Mouse (Mus musculus): ENCODE data around the gene Tkfc. TPM values are rescaled to one million over a fixed set of nuclear protein-coding genes. Genes with fewer than 3 reads are reported as not detected.

Tkfc gene
- 1 to 10 TPM; 3.2 to 4.6 TPM for total RNA-seq (2021)
- long read RNA-seq, experiment 1, partial matches to known transcripts: 0 of 4 reads
- long read RNA-seq, experiment 1, other reads (novel, unspliced or antisense): 2 of 4 reads
- long read RNA-seq, experiment 2, partial matches to known transcripts: 0 of 2 reads
- long read RNA-seq, experiment 2, other reads (novel, unspliced or antisense): 1 of 2 reads

GRCm38 (mm10) chr19:10605293-10605900, at the start of gene Tkfc, which contains the start of gene Ddb1:
Tkfc (minus strand) TSS chr19:10605654.
Ddb1 (plus strand) TSS chr19:10605327.
- peak; percentile 99 for DNase-seq (ENCODE audit: low spot score)

GRCm38 (mm10) chr19:10648156-10648555, 42.7 kb upstream of the Tkfc start:
- no peak for DNase-seq (ENCODE audit: low spot score)

GRCm38 (mm10) chr19:10645616-10646015, 40.2 kb upstream of the Tkfc start:
- DNase-seq (ENCODE audit: low spot score): no peak

GRCm38 (mm10) chr19:10640589-10641378, 35.3 kb upstream of the Tkfc start:
- no peak for DNase-seq (ENCODE audit: low spot score)

GRCm38 (mm10) chr19:10640080-10640479, 34.6 kb upstream of the Tkfc start:
- no peak for DNase-seq (ENCODE audit: low spot score)

GRCm38 (mm10) chr19:10637840-10638239, 32.4 kb upstream of the Tkfc start:
- no peak for DNase-seq (ENCODE audit: low spot score)

- no peak for DNase-seq (ENCODE audit: low spot score)
Observed at GRCm38 (mm10) chr19:10634872-10635318, 29.4 kb upstream of the Tkfc start.

GRCm38 (mm10) chr19:10634106-10634871, 28.8 kb upstream of the Tkfc start, which contains the start of gene Vwce:
Vwce (plus strand) TSS chr19:10634213.
- DNase-seq (ENCODE audit: low spot score): peak; percentile 16

GRCm38 (mm10) chr19:10608573-10609240, 3.3 kb upstream of the Tkfc start:
- no peak for DNase-seq (ENCODE audit: low spot score)

- no peak for DNase-seq (ENCODE audit: low spot score)
Observed at GRCm38 (mm10) chr19:10605901-10606622, 608 bp upstream of the Tkfc start.

GRCm38 (mm10) chr19:10604534-10604933, 920 bp downstream of the Tkfc start:
- DNase-seq (ENCODE audit: low spot score): no peak

- no peak for DNase-seq (ENCODE audit: low spot score)
Observed at GRCm38 (mm10) chr19:10603660-10604523, 1.6 kb downstream of the Tkfc start.

- peak; percentile 83 for DNase-seq (ENCODE audit: low spot score)
Observed at GRCm38 (mm10) chr19:10602787-10603186, 2.7 kb downstream of the Tkfc start.

GRCm38 (mm10) chr19:10602247-10602769, 3.1 kb downstream of the Tkfc start:
- no peak for DNase-seq (ENCODE audit: low spot score)

- DNase-seq (ENCODE audit: low spot score): no peak
Observed at GRCm38 (mm10) chr19:10599648-10600047, 5.8 kb downstream of the Tkfc start.

GRCm38 (mm10) chr19:10598188-10598587, 7.3 kb downstream of the Tkfc start:
- DNase-seq (ENCODE audit: low spot score): no peak

- no peak for DNase-seq (ENCODE audit: low spot score)
Observed at GRCm38 (mm10) chr19:10591659-10592377, 13.6 kb downstream of the Tkfc start.

GRCm38 (mm10) chr19:10590301-10590700, 15.2 kb downstream of the Tkfc start:
- no peak for DNase-seq (ENCODE audit: low spot score)

Data from gastrocnemius, adult 18-20 months (tissue).